In the genomic region with DNA sequence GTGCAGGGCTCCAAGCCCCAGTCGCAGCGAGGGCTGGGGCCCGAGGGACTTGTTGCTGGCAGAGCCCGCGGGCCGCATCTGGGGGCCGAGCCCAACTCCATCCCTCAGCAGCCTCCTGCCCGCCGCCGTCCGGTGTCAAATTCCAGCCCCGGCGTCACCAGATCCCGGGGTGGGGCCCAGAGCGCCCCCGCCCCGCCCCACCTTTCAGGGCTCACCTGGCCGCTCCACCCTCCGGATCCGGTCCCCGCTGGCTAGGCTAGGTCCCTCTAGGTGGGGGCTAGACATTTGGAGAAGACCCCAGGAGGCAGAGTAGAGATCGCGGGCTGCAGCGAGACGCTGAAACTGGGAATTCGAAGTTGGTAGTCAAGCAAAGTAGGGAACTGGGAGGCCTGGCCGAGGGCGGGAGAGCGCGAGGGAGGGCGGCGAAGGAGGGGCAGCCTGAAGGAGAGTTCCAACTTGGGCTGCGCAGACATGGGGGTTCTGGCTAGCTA, we compare ENCODE assay signal across 8 mouse cellular contexts. TPM values are rescaled to one million over a fixed set of nuclear protein-coding genes. Genes with fewer than 3 reads are reported as not detected.
A peak's percentile ranks its signal among the peaks of the same experiment; 100 is the strongest.
DNase-seq lines count a peak whose midpoint lies in the region; ATAC-seq and TF ChIP-seq lines count a peak whose summit lies in the region.

A gene (minus strand): TSS at position 373 of the 491 bp plus-strand sequence.

- H3K27me3 ChIP-seq in spleen, adult 2 months (ENCODE audit: control insufficient read depth, insufficient read depth, low read length), result peaks cover 17% of the 10 kb centered on the region
- H3K27me3 ChIP-seq in forebrain, embryonic 11.5 days (ENCODE audit: control insufficient read depth, insufficient read depth, low read length), result peaks cover 48% of the 10 kb centered on the region
- peaks cover 24% of the 10 kb centered on the region for H3K27me3 ChIP-seq in intestine, embryonic 15.5 days (replicated peaks)
- peaks cover 60% of the 10 kb centered on the region for H3K27me3 ChIP-seq in liver, embryonic 16.5 days (ENCODE audit: control insufficient read depth, insufficient read depth, low read depth, low read length)

- H3K4me2 ChIP-seq in forebrain, embryonic 11.5 days (ENCODE audit: low read depth, low read length, severe bottlenecking), result peak within 1 kb of the TSS; percentile 71
- H3K4me2 ChIP-seq in intestine, embryonic 15.5 days (replicated peaks), result peak within 1 kb of the TSS; percentile 96
- peak within 1 kb of the TSS; percentile 74 for H3K4me2 ChIP-seq in liver, embryonic 16.5 days (ENCODE audit: low read depth, low read length)

- H3K4me1 ChIP-seq in spleen, adult 2 months (ENCODE audit: control insufficient read depth, insufficient read depth, insufficient read length), result peaks cover 12% of the 10 kb centered on the region
- H3K4me1 ChIP-seq in forebrain, embryonic 11.5 days (replicated peaks; ENCODE audit: control insufficient read depth, insufficient read depth, low read length), result peaks cover 9% of the 10 kb centered on the region; the same call in 1 of the 2 replicates
- H3K4me1 ChIP-seq in intestine, embryonic 15.5 days (replicated peaks), result peaks cover 35% of the 10 kb centered on the region
- peaks cover 35% of the 10 kb centered on the region for H3K4me1 ChIP-seq in liver, embryonic 16.5 days (ENCODE audit: control insufficient read depth, low read depth, low read length)

- intact Hi-C loops in left cerebral cortex, postnatal 36 days (cut with DNase I), result loop anchor here (5.0 kb wide), 1 partner anchor 133 kb away; no protein-coding TSS in a partner anchor

- 9% methylated on average over 33 of the region's 33 CpGs for WGBS in spleen, adult 2 months
- WGBS in forebrain, embryonic 11.5 days, result 0% methylated on average over 33 of the region's 33 CpGs
- WGBS in intestine, embryonic 15.5 days, result 1% methylated on average over 33 of the region's 33 CpGs
- WGBS in liver, embryonic 16.5 days (ENCODE audit: insufficient replicate concordance), result 4% methylated on average over 33 of the region's 33 CpGs

- no peak within 1 kb of the TSS for H3K4me3 ChIP-seq in spleen, adult 2 months (ENCODE audit: extremely low read depth, insufficient read depth, insufficient read length)
- H3K4me3 ChIP-seq in forebrain, embryonic 11.5 days (ENCODE audit: low read depth, low read length), result peak within 1 kb of the TSS; percentile 31
- H3K4me3 ChIP-seq in intestine, embryonic 15.5 days (replicated peaks), result peak within 1 kb of the TSS; percentile 47
- peak within 1 kb of the TSS; percentile 44 for H3K4me3 ChIP-seq in liver, embryonic 16.5 days (ENCODE audit: low read depth, low read length)

- no peak for DNase-seq in spleen, adult 2 months (ENCODE audit: low read depth in 1 of 2, low spot score in 2 of 2)
- no peak for DNase-seq in spleen, postnatal 14 days (ENCODE audit: low spot score in 2 of 2)
- peak; percentile 72 for DNase-seq in forebrain, embryonic 11.5 days (ENCODE audit: low spot score)
- DNase-seq in retina, embryonic 14.5 days (ENCODE audit: low spot score), result peak; percentile 45
- DNase-seq in layer of hippocampus, adult 8-10 months (ENCODE audit: low spot score in 2 of 2), result no peak
- DNase-seq in left cerebral cortex, postnatal 36 days (ENCODE audit: low spot score in 2 of 2), result no peak

- TF ChIP-seq CTCF in spleen, adult 2 months (IDR thresholded peaks at IDR 0.05; ENCODE audit: extremely low read depth, insufficient read depth, insufficient read length, insufficient replicate concordance), result no peak

- ATAC-seq in forebrain, embryonic 11.5 days (replicated peaks; ENCODE audit: low FRiP score), result peak; percentile 29; the same call in 1 of the 2 replicates
- ATAC-seq in intestine, embryonic 15.5 days, result peak; percentile 68
- ATAC-seq in liver, embryonic 16.5 days (ENCODE audit: low read depth), result peak; percentile 4; the same call in 1 of the 2 replicates

- peak within 1 kb of the TSS; percentile 36 for H3K9ac ChIP-seq in forebrain, embryonic 11.5 days (ENCODE audit: low read length)
- H3K9ac ChIP-seq in intestine, embryonic 15.5 days, result peak within 1 kb of the TSS; percentile 53
- peak within 1 kb of the TSS; percentile 60 for H3K9ac ChIP-seq in liver, embryonic 16.5 days (ENCODE audit: low read depth, low read length)

- no peak for TF ChIP-seq POLR2A in spleen, adult 2 months (IDR thresholded peaks at IDR 0.05; ENCODE audit: low read depth, low read length)

- peaks cover 2% of the 10 kb centered on the region; the same call in 1 of the 2 replicates for H3K36me3 ChIP-seq in spleen, adult 2 months (ENCODE audit: control insufficient read depth, insufficient read depth, low read length)
- no peaks in the 10 kb centered on the region for H3K36me3 ChIP-seq in forebrain, embryonic 11.5 days (ENCODE audit: control insufficient read depth, insufficient read depth, low read length)
- no peaks in the 10 kb centered on the region for H3K36me3 ChIP-seq in intestine, embryonic 15.5 days
- no peaks in the 10 kb centered on the region for H3K36me3 ChIP-seq in liver, embryonic 16.5 days (ENCODE audit: control insufficient read depth, insufficient read depth)

- H3K9me3 ChIP-seq in forebrain, embryonic 11.5 days (ENCODE audit: control insufficient read depth, low read length), result no peaks in the 10 kb centered on the region
- no peaks in the 10 kb centered on the region for H3K9me3 ChIP-seq in intestine, embryonic 15.5 days
- H3K9me3 ChIP-seq in liver, embryonic 16.5 days (replicated peaks; ENCODE audit: control insufficient read depth, low read length), result no peaks in the 10 kb centered on the region

- 0 out of 2 replicates have a peak within 1 kb of the TSS, but pooled peaks have one; percentile 6 for H3K27ac ChIP-seq in spleen, adult 2 months (ENCODE audit: insufficient read depth, low read length)
- H3K27ac ChIP-seq in forebrain, embryonic 11.5 days (ENCODE audit: low read depth, low read length), result no peak within 1 kb of the TSS
- peak within 1 kb of the TSS; percentile 49 for H3K27ac ChIP-seq in intestine, embryonic 15.5 days
- H3K27ac ChIP-seq in liver, embryonic 16.5 days (ENCODE audit: low read length), result peak within 1 kb of the TSS; percentile 64

RNA-seq across cellular contexts. Expression of the gene that starts here (rescaled TPM):
- polyA plus RNA-seq in spleen, adult 2 months (2012; rRNA removed), result 0.89 and 1.2 TPM in 2 replicates
- 0.43 and 1.2 TPM in 2 replicates for polyA plus RNA-seq in forebrain, embryonic 11.5 days (2014; fragmentation: Nextera tagmentation; extraction: Ambion mirVana)
- polyA plus RNA-seq in intestine, embryonic 15.5 days (2015; fragmentation: Nextera tagmentation; extraction: Ambion mirVana), result 6.3 TPM in 2 replicates
- polyA plus RNA-seq in liver, embryonic 16.5 days (2015; fragmentation: Nextera tagmentation; extraction: Ambion mirVana), result 2.2 and 2.3 TPM in 2 replicates
- total RNA-seq in layer of hippocampus, adult 8-10 months (2022), result 1 to 10 TPM; 1.5 to 2.2 (median 1.9) TPM
- 1 to 10 TPM; 3.1 TPM for total RNA-seq in left cerebral cortex, postnatal 36 days (2021)

Comparison
In these comparisons a context has a peak if more than half of its experiments do, and no peak if none do; other contexts are left out.
1. DNase-seq: peak in forebrain, embryonic 11.5 days (single experiment) and retina, embryonic 14.5 days (single experiment); none in spleen, adult 2 months (0 of 2), spleen, postnatal 14 days (0 of 2), layer of hippocampus, adult 8-10 months (0 of 2) and left cerebral cortex, postnatal 36 days (0 of 2).
2. ATAC-seq: peak in every context shown above with its lines; median percentile 68 in intestine, embryonic 15.5 days; 29 in forebrain, embryonic 11.5 days; 4 in liver, embryonic 16.5 days.
3. Peak in every context shown above with its lines, with median percentiles within 50 percentile points of each other: H3K4me2 ChIP-seq and H3K9ac ChIP-seq.